Mouse (Mus musculus): ENCODE results near the gene Zbed4. TPM values are rescaled to one million over a fixed set of nuclear protein-coding genes. Genes with fewer than 3 reads are reported as not detected.
A peak's percentile ranks its signal among the peaks of the same experiment; 100 is the strongest.
"Not testable (repeated sequence)": the region's sequence is repeated elsewhere in the genome, so short reads cannot be mapped to it uniquely, and the experiment has no call there.

The Zbed4 gene
- polyA plus RNA-seq, 2 experiments from 2014 or later = 4.7 to 4.9 TPM

DNA sequence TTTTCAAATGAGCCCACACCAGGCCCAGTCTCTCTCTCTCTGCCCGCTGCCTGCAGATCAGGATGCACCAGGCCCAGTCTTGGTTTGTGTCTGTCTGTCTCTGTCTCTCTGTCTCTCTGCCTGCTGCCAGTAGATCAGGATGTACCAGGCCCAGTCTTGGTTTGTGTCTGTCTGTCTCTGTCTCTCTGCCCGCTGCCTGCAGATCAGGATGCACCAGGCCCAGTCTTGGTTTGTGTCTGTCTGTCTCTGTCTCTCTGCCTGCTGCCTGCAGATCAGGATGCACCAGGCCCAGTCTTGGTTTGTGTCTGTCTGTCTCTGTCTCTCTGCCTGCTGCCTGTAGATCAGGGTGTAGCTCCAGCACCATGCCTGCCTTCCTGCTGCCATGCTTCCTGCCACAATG, 62.4 kb downstream of the Zbed4 start:
- ATAC-seq = not testable (repeated sequence)

DNA sequence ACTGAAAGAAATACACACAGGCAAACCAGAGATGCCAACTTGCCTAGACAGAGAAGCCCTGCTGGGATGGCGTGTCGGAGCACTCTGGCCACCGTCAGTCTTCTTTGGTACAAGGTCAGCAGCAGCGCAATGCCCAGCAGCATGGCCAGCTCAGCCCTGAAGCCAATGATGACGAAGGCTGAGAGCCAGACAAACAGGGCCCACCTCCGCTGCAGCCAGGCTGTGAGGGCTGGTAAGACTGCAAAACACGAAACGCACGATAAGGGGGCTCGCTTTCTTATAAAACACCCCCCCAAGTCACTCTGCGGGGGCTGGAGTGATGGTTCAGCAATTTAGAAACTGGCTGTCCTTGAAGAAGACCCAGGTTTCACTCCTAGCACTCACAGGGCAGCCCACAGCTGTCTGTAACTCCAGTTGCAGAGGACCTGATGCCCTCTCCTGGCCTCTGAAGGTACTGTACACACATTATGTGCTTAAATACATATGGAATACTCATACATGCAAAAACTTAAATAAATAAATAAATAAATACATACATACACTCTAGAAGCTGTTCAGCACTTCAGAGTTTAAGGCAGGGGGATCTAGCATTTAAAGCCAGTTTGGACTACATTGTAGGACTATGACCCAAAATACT, 63.1 kb downstream of the Zbed4 start:
- ATAC-seq = no peak

DNA sequence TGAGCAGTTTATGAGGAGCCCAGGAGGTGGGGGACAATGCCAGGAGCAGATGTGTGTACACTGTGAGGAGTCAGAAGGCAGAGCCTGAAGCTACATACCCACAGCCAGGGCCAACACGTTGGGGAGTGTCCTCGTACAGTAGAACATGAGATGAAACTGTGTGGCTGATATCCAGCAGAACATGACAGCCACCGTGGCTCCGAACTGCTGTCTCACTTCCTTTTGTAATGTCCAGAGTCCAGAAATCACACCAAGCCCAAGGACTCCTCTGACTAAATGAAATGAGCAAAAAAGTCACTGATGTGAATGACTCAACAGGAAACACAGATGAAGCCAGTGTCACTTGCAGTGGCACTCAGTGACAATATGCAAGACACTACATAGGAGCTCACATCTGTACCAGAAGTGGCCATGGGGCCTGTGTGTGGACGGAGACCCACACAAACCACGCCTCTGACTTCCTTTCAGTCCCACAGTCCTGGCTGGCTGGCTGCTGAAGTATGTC, 63.8 kb downstream of the Zbed4 start:
- ATAC-seq = no peak

DNA sequence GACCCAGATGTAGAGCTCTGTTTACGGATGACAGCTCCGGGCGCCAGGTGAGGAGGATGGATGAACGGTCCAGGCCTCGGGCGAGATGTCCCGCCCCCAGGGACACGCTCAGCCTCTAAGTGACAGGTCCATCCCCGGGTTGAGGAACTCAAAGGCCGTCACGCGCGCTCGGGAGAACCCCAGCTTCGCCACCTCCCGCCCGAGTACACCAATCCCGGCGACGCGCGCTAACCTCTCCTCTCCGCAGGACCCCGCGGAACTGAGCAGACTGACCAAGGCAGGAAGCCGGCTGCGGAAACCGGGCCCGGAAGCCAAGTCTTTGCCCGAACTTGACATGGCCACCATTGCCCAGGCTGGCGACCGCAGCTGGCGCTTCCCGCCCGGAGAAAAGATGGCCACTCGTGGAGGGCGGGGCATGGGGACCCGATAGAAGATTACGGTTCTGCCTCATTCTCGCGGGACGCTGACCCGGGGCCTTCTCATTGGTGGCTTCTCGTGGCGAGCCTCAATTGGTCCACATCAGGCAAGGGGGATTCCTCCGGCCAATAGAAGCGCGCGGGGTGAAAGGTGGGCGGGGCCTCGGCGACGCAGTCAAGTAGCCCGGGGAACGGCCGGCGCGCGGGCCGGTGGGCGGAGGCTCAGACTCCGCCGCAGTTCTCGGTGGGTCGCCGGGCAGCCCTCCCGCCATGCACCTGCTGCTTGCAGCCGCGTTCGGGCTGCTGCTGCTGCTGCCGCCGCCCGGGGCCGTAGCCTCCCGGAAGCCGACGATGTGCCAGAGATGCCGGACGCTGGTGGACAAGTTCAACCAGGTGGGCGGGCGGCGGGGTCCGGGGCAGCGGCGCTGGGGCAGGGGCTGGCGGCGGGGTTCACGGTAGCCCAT, 67.8 kb downstream of the Zbed4 start, which contains the start of the genes Alg12 and Creld2:
Gene Alg12, minus strand, starts transcription at position 293 of the 880 bp plus-strand sequence.
Gene Creld2, plus strand, starts transcription at position 621 of the 880 bp plus-strand sequence.
- peak; percentile 99 for ATAC-seq

DNA sequence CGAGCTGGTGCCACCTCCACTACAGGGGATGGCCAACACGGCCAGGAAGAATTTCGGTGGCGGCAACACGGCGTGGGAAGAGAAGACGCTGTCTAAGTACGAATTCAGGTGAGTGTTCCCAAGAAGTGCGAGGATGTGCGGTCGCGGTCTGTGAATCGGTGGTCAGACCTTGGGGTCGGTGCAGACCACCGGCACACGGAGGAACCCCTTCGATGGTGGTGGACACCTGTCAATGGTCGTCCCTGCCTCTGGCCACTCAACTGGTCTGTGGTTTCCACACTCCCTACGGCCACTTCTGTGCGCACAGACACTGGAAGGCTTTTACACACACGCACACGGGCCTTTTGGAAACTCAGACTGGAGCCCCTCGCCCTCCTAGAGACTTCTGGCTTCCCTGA, 68.4 kb downstream of the Zbed4 start:
- no peak for ATAC-seq

DNA sequence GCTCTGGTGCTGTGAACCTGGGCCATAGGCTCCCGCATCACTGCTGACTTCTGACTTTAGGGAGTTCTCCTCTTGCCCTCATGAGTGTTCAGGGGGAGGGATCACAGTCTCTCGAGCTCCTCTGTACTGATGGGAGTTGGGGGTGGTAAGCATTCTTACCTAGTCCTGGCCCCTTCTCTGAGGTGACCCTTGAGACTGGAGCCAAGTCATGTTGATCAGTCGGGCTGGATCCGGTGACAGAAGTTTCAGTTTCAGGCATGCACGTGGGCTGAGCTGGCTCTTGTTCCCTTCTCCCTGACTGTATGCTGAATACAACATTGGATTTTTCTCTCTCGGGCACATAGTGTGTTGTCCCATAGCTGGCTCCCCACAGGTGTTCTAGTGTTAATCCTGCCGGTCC, 69.9 kb downstream of the Zbed4 start:
- no peak for ATAC-seq

DNA sequence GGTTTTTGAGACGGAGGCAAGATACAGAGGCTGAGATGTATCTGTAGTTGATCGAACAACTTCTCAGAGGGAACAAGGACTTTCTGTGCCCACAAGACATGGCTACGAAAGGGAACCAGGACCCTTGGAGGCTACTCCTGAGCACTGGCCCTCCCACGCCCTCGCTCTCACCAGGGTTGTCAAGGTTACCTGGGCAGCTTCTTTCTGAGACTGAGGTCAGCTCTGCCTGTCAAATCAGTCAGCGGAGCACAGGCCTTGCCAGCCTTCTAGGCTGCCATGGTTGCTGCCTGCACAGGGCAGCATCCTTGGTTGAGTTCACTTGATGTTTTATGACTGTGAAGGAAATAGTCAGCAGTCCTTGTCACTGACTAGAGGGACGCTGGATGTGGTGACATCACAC, 71.1 kb downstream of the Zbed4 start:
- no peak for ATAC-seq

DNA sequence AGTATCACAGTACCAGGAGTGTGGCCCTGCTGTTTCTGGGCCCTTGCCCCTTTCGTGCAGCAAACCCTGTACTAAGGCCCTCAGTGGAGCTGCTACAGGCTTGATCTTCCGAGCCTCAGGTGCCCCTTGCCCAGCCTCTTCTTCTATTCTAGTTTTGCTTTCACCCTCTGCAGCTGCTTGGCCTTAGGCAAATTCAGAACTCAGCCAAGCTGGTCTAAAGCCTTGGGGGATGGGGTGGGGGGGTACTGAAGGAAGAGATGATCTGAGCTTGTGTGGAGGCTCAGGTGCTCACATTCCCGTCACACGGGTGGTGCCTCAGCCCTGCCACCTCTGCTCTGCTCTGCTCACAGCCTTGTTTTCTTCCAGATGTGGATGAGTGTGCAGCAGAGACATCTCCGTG, 71.9 kb downstream of the Zbed4 start:
- ATAC-seq = no peak

DNA sequence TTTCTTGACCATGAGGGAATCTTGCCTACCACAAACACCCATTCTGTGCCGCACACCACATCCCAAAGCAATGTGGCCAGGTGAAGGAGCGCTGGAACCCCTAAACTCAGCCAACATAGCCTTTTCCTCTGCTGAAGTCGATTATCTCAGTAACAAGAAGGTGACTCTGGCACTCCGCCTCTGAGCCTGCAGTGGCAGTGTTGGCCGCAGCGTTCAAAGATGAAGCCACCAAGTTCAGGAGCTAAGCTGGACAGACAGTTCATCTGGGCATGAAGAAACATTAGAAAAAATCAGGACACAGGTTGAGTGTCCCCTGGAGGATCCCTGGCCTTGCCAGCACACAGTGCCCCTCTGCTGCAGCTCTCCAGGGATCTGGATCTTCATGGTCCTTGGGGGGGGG, 76.0 kb downstream of the Zbed4 start:
- ATAC-seq = no peak

DNA sequence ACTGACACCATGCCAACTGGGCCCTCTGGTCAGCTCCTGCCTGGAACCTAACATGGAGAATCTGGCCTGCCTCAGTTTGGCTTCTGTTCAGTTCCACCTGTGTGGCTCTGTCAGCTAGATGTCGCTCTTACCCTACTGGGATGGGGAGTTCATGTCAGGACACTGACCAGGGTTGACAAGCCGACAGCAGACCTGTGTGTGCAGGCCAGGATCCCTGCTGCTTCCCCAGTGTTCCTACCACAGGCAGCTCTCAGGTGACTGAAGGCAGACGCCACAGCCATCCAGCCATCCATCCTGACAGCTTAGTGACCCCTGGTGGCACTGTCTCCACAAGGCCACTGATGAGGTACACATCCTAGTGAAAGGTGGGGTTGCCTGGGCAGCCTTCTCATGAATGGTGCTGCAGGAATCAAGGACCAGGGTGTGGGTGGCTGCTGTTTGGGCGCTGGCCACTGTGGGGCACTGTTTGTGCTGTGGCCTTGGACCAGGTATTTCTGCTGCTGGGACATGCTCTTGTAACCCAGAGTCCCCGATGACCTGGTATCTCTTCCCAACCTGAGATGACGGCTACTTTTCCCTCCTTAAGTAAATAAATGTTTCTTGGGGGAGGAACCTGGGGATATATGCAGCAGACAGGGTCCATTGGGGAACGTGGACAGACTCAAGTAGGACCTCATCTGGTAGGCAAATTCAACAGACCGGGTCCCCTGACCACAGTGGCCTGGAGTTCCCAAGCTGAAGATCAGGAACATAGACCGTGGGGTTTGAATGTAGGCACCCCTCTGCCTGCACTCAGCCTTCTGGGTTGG, 76.7 kb downstream of the Zbed4 start:
- peak; percentile 62 for ATAC-seq

DNA sequence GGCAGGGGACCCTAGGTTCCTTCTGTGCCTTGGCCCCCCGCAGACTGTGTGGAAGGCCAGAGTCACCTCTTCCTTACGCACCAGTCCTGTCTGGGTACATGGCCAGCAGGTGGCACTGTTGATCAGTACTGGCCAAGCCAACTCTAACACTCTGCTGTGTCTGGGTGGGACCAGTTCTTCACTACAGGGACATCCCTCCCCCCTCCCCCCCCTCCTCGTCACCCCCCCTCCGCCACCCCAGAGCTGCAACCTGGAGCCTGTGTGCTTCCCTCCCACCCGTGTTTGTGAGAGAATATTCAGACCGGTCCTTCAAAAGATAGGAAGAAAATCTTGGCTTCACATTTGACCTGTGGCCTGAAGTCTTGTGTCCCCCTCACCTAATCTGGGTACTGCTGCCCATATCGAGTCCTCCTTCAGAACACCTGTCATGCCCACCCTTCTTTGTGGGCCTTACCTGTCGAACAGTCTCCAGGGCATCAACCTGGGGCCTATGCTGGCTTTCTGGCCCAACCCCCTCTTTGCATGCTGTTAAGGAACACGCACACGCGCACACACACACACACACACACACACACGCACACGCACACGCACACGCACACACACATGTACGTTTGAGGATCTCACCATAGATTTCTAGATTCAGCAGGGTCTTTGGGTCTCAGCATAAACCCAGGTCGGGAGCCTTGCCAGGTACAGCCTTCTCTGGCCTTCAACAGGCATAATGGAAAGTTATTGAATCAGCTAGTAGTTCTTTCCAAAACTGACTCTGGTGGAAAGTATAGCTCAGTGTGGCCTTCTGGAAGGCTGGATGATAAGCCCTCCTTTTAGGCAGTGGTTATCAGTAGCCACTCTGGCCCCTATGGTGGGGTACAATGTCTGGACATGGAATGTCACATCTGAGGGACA, 77.6 kb downstream of the Zbed4 start:
- peak; percentile 96 for ATAC-seq

DNA sequence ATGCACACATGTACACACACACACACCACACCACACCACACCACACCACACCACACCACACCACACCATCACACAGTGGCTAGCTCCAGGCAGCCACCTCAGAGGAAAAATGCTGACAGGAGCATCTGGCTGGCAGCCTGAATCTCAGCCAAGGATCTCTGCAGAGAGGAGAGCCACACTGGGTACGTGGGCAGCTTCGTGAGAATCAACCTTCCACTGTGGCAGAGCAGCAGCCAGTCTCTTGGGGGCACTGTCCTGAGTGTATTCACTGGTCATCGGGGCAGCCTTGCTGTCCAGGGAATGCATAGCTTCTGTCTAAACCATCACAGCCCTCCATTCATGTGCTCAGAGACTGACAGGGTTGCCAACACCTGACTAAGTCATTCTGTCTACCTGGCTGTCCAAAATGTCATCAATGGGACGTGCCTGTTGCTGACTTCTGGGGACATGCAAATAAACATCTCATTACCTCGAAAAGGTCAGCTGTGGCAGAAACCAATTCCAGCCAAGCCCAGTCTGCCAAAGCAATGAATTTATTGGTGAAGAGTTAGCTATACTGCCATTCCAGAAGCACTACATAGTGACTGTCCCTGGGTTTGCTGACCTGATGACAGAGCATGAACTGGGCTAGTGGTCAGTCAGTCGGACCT, 78.5 kb downstream of the Zbed4 start:
- no peak for ATAC-seq

DNA sequence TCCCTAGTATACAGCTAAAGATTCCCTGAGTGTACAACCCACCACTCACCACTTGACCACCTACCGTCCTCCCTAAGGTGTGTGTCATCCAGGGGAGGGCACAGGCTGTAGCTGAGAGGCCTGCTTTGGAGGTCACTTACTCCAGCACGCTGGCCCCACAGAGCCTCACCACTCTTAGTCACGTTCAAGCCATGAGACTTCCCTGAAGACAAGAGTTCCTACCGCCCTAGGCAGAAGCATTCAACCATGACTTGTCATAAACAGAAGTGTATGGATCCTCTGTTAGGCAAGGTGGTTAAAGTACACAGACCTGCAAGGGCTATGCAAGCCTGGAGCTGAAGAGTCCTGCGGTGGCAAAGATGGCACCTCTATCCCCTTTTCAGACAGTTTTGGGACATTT, 79.2 kb downstream of the Zbed4 start:
- ATAC-seq = no peak

DNA sequence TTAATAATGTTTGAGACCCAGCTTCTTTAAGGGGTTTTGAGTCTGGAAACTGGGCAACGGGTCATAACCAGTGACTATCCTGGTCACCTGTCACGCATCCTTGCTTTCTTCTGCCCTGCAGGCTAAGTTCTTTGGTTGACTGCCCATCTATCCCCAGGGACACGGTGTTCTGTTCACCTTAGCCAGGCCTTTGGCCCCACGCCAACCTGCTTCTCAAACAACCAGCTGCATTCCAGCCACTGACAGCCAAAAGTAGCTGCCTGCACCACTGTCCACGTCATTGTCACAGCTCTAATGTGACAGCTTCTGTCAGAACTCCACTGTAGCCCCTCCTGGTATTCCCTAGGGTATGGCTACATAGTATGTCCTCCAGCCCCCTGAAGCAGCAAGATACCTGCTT, 80.0 kb downstream of the Zbed4 start:
- ATAC-seq = no peak

DNA sequence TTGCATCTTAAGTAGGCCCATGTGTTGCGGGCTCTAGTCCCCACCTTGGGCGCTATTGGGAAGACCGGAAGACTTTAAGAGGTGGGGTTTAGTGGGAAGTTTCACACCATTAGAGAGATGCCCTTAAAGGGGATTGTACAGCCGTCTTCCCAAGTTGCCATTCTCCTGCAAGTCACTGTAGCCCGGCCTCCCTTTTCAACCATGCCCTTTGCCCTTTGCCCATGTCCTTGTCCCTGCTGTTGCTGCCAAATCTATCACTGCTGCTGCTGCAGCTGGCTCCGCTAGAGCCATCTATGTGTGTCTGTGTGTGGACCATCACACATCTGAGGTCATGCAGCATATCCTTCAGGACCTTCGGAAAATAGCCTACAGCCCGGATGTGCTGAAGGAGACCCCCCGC, 81.1 kb downstream of the Zbed4 start:
- ATAC-seq = no peak

Other genes starting within 250 kb of the Zbed4 start
- not detected for gene Zdhhc25, start 151.4 kb upstream of the Zbed4 start, polyA plus RNA-seq (2017; shearing (Covaris generic))
- 10 to 100 TPM; 19.2 to 19.6 TPM for gene Brd1, start 17.4 kb upstream of the Zbed4 start, polyA plus RNA-seq (2017; shearing (Covaris generic))
- 10 to 100 TPM; 17.1 to 23.5 TPM for gene Alg12, start 67.7 kb downstream of the Zbed4 start, polyA plus RNA-seq (2017; shearing (Covaris generic))
- gene Creld2, start 68.0 kb downstream of the Zbed4 start, polyA plus RNA-seq (2017; shearing (Covaris generic)) = 10 to 100 TPM; 24.7 to 25.1 TPM
- 1 to 10 TPM; 1.5 to 4.3 TPM for gene Pim3, start 110.5 kb downstream of the Zbed4 start, polyA plus RNA-seq (2017; shearing (Covaris generic))
- gene Ttll8, start 202.8 kb downstream of the Zbed4 start, polyA plus RNA-seq (2017; shearing (Covaris generic)) = not detected
- gene Mlc1, start 227.3 kb downstream of the Zbed4 start, polyA plus RNA-seq (2017; shearing (Covaris generic)) = not detected
- gene Mov10l1, start 231.2 kb downstream of the Zbed4 start, polyA plus RNA-seq (2017; shearing (Covaris generic)) = not detected